Mouse (Mus musculus) urinary bladder, postnatal 25 days (tissue): ENCODE data around the gene Ercc6l.
"Not testable (repeated sequence)": the region's sequence is repeated elsewhere in the genome, so short reads cannot be mapped to it uniquely, and the experiment has no call there.

Experiments
- DNase-seq: peaks from one replicate; pipeline ENCODE4 v3.0.0; 2022; ENCODE audit warnings: low spot score

Gene Ercc6l

GRCm38 (mm10) chrX:102109349-102109748 lies 47.5 kb downstream of the Ercc6l start:
- not testable (repeated sequence) for DNase-seq

GRCm38 (mm10) chrX:102103830-102104229 lies 53.1 kb downstream of the Ercc6l start:
- not testable (repeated sequence) for DNase-seq

DNA sequence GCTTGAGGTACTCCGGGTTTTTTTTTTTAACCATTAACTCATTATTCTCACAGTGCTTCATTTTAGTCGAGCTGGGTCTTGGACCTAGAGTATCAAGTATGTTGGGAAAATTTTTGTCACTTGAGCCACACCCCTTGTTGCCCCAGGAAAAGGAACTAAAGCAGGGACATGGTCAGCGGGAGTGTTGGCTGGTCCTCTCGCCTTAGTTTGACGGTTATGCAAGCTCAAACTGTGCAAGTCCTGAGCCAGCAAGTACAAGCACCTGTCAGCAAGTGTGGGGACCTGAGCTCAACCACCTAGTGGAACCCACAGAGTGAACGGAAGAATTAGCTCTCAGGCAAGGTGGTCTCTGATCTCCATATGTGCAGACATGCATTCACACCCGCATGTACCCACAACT lies 55.0 kb downstream of the Ercc6l start:
- no peak for DNase-seq

- DNase-seq: no peak
These were observed 62.4 kb downstream of the Ercc6l start for GRCm38 (mm10) chrX:102094381-102094904.
